ENCODE assay signal across 15 mouse cellular contexts in the genomic region with DNA sequence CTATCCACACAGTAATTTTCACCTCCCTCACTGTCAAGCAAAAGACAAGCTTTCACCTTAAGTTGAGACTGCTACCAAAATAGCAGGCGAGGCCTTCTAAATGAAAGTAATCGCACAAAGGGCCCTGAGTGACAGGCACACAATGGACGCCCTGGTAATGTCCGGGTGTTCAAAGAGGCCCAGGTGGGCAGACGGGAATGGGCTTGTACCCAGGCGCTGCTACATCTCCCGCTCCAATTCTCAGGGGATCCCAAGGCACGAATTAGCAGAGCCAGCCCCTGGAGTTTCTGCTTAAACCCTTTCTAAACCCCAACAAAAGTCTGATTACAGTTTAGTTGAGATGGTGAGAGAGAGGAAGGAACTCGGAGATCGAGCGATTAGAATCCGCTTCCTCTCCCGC.
A peak's percentile ranks its signal among the peaks of the same experiment; 100 is the strongest.
DNase-seq lines count a peak whose midpoint lies in the region; ATAC-seq and TF ChIP-seq lines count a peak whose summit lies in the region.
"Had no signal": no experiment of that assay in that cellular context is flagged by ENCODE, and none has a peak within 500 bp of the region (broad histone marks: within the 10 kb centered on the region; RNA-seq: fewer than 3 reads in every experiment).

No protein-coding gene starts in this region.

- intact Hi-C loops in left cerebral cortex, postnatal 4 days (cut with DNase I) = no loop called here

- DNase-seq in forebrain, embryonic 10.5 days (ENCODE audit: extremely low spot score, low spot score) = no peak
- DNase-seq in forebrain, postnatal 0 days = no peak
- DNase-seq in midbrain, embryonic 10.5 days (ENCODE audit: low spot score) = no peak
- no peak for DNase-seq in cerebellum, postnatal 36 days
- DNase-seq in left cerebral cortex, postnatal 4 days = no peak
- DNase-seq: adrenal gland, adult 2 months; gastrocnemius, postnatal 25 days; heart, postnatal 10 days; thymus, adult 2 months had no signal

- no peaks in the 10 kb centered on the region for H3K9me3 ChIP-seq in forebrain, embryonic 10.5 days
- no peaks in the 10 kb centered on the region for H3K9me3 ChIP-seq in forebrain, postnatal 0 days (ENCODE audit: low read length)
- H3K9me3 ChIP-seq in midbrain, embryonic 10.5 days (replicated peaks) = no peaks in the 10 kb centered on the region
- no peaks in the 10 kb centered on the region for H3K9me3 ChIP-seq in midbrain, embryonic 16.5 days (replicated peaks; ENCODE audit: control insufficient read depth, low read length, poor library complexity, severe bottlenecking)
- H3K9me3 ChIP-seq in limb, embryonic 15.5 days = no peaks in the 10 kb centered on the region

- no peak overlapping the region for H3K4me2 ChIP-seq in forebrain, postnatal 0 days (ENCODE audit: low read depth)
- H3K4me2 ChIP-seq in midbrain, embryonic 16.5 days (ENCODE audit: low read length) = no peak overlapping the region
- 0 out of 2 replicates have a peak overlapping the region, but pooled peaks have one; percentile 3 for H3K4me2 ChIP-seq in limb, embryonic 15.5 days

- H3K27me3 ChIP-seq in forebrain, embryonic 10.5 days (ENCODE audit: poor library complexity, severe bottlenecking) = peaks cover 53% of the 10 kb centered on the region
- H3K27me3 ChIP-seq in forebrain, postnatal 0 days (ENCODE audit: insufficient read depth, low read length) = no peaks in the 10 kb centered on the region
- H3K27me3 ChIP-seq in midbrain, embryonic 10.5 days (ENCODE audit: low read depth, poor library complexity, severe bottlenecking) = peaks cover 43% of the 10 kb centered on the region
- peaks cover 3% of the 10 kb centered on the region for H3K27me3 ChIP-seq in midbrain, embryonic 16.5 days (ENCODE audit: control insufficient read depth, insufficient read depth, low read depth, low read length)
- 0 out of 2 replicates have a peak, but pooled peaks cover 7% of the 10 kb centered on the region for H3K27me3 ChIP-seq in limb, embryonic 15.5 days

- no peak for ATAC-seq in forebrain, postnatal 0 days
- ATAC-seq in midbrain, embryonic 16.5 days = no peak
- ATAC-seq in limb, embryonic 15.5 days (ENCODE audit: insufficient number of reproducible peaks, low FRiP score, low TSS enrichment, low read depth) = no peak
- no peak for ATAC-seq in cerebellum, adult (ENCODE audit: insufficient number of reproducible peaks, low FRiP score, low TSS enrichment)
- ATAC-seq: intestine, embryonic 16.5 days had no signal

- peak overlapping the region; percentile 29 for H3K4me3 ChIP-seq in forebrain, embryonic 10.5 days
- no peak overlapping the region for H3K4me3 ChIP-seq in forebrain, postnatal 0 days (ENCODE audit: low read depth, low read length)
- peak overlapping the region; percentile 36; the same call in 1 of the 2 replicates for H3K4me3 ChIP-seq in midbrain, embryonic 10.5 days
- no peak overlapping the region for H3K4me3 ChIP-seq in midbrain, embryonic 16.5 days (ENCODE audit: low read depth, low read length)
- H3K4me3 ChIP-seq in limb, embryonic 15.5 days = no peak overlapping the region
- H3K4me3 ChIP-seq: myocyte had no signal

- no peaks in the 10 kb centered on the region for H3K36me3 ChIP-seq in forebrain, embryonic 10.5 days (replicated peaks)
- H3K36me3 ChIP-seq in forebrain, postnatal 0 days (ENCODE audit: insufficient read depth) = no peaks in the 10 kb centered on the region
- no peaks in the 10 kb centered on the region for H3K36me3 ChIP-seq in midbrain, embryonic 10.5 days
- H3K36me3 ChIP-seq in midbrain, embryonic 16.5 days (ENCODE audit: control insufficient read depth, insufficient read depth, low read length) = no peaks in the 10 kb centered on the region
- no peaks in the 10 kb centered on the region for H3K36me3 ChIP-seq in limb, embryonic 15.5 days

- no peak overlapping the region for H3K9ac ChIP-seq in forebrain, postnatal 0 days
- no peak overlapping the region for H3K9ac ChIP-seq in midbrain, embryonic 16.5 days (ENCODE audit: low read depth, low read length)
- no peak overlapping the region for H3K9ac ChIP-seq in limb, embryonic 15.5 days

- peaks cover 50% of the 10 kb centered on the region for H3K4me1 ChIP-seq in forebrain, embryonic 10.5 days
- no peaks in the 10 kb centered on the region for H3K4me1 ChIP-seq in forebrain, postnatal 0 days (ENCODE audit: insufficient read depth)
- H3K4me1 ChIP-seq in midbrain, embryonic 10.5 days = peaks cover 25% of the 10 kb centered on the region
- H3K4me1 ChIP-seq in midbrain, embryonic 16.5 days (ENCODE audit: control insufficient read depth, insufficient read depth, low read length) = peaks cover 12% of the 10 kb centered on the region
- H3K4me1 ChIP-seq in limb, embryonic 15.5 days = peaks cover 34% of the 10 kb centered on the region

- TF ChIP-seq CTCF in forebrain, postnatal 0 days (IDR thresholded peaks at IDR 0.05; ENCODE audit: low read depth) = no peak

- peak overlapping the region; percentile 70 for H3K27ac ChIP-seq in forebrain, embryonic 10.5 days
- H3K27ac ChIP-seq in forebrain, postnatal 0 days (ENCODE audit: low read depth, low read length) = no peak overlapping the region
- no peak overlapping the region for H3K27ac ChIP-seq in midbrain, embryonic 10.5 days (replicated peaks)
- no peak overlapping the region for H3K27ac ChIP-seq in midbrain, embryonic 16.5 days (ENCODE audit: low read length)
- no peak overlapping the region for H3K27ac ChIP-seq in limb, embryonic 15.5 days
- H3K27ac ChIP-seq: macrophage had no signal

- 1% methylated on average over 13 of the region's 13 CpGs for WGBS in forebrain, embryonic 10.5 days
- WGBS in forebrain, postnatal 0 days = 11% methylated on average over 13 of the region's 13 CpGs
- 6% methylated on average over 13 of the region's 13 CpGs for WGBS in midbrain, embryonic 10.5 days
- 8% methylated on average over 13 of the region's 13 CpGs for WGBS in midbrain, embryonic 16.5 days
- WGBS in limb, embryonic 15.5 days = 30% methylated on average over 13 of the region's 13 CpGs

Comparison
In these comparisons a context has a peak if more than half of its experiments do, and no peak if none do; other contexts are left out.
1. H3K4me3 ChIP-seq: peak in forebrain, embryonic 10.5 days (single experiment) and midbrain, embryonic 10.5 days (single experiment); none in forebrain, postnatal 0 days (single experiment), midbrain, embryonic 16.5 days (single experiment) and limb, embryonic 15.5 days (single experiment).